Mouse (Mus musculus) liver, embryonic 14.5 days (tissue): Measurements from ENCODE around the gene Klhl29.

Experiments used
- CTCF ChIP-seq: IDR thresholded peaks from 2 replicates; pipeline ENCODE4 v1.5.1; 2016; ENCODE audit warnings: antibody characterized with exemption, low read depth, control low read depth
- EP300 ChIP-seq: IDR thresholded peaks from 2 replicates; pipeline ENCODE4 v1.6.1; 2016; ENCODE audit warnings: antibody characterized with exemption, low read depth

DNA sequence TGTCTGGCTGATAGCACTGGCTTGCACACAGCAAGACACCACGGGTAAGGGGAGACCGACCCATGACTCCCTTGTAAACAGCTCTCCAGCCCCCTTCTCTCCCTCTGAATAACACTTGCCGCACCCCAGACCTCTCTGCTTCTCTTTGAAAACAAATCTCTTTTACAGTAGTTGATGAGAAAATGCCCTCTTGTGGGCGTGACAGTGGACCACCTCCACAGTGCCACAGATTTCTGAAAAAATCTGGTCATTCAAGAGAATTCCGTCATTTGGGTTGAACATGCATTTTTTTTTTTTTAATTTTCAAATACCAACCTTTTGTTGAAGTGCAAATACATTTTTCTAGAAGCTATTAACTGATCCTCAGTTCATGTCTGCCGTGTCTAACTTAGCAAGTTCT, 17.0 kb downstream of the Klhl29 start:
- TF ChIP-seq CTCF = no peak
- no peak for TF ChIP-seq EP300
